Mouse (Mus musculus) fibroblast of lung, adult 2 months (primary cell): ENCODE data around the gene Cyp2c66.
"Not testable (repeated sequence)": the region's sequence is repeated elsewhere in the genome, so short reads cannot be mapped to it uniquely, and the experiment has no call there.

ENCODE experiments used
- DNase-seq: peaks from one replicate; pipeline ENCODE4 v3.0.0-alpha.2; 2011; ENCODE audit warnings: low read depth

Cyp2c66 gene

DNA sequence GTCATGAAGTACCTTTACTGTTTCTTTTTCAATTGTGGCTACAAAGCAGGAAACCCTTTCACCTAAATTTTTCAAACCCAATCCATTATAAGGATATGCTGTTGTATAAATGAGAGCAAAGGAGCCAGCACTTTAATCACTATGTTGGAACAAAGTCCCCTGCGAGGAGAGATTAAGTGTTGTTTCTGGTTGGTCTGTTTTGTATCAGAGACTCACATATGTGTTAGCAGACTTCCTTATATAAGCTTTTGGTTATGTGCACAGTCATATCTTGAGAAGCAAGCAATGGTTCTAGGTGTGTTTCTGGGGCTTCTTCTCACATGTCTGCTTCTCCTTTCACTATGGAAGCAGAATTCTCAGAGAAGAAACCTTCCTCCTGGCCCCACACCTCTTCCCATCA, at the start of gene Cyp2c66:
Gene Cyp2c66 (plus strand): TSS at position 255 of the 400 bp plus-strand sequence.
- DNase-seq = no peak

DNA sequence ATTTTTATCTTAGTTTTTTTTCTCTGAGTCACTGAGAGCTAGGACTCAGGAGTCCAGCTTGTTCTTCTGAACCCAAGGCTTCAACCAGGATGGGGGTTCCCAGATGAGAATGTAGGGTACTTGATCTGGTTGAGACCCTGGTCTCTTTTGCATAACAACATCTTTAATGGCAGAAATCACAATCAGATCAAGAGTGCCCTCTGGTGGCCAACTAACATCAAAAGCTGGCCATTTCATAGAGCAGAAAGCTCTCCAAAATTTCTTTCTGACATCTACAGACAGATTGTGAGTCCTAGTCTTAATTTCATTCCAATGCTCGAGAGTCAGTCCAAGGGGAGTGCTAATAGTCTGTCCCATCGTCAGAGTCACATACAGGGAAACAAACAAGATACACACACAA, 14.9 kb upstream of the Cyp2c66 start:
- DNase-seq = not testable (repeated sequence)

DNA sequence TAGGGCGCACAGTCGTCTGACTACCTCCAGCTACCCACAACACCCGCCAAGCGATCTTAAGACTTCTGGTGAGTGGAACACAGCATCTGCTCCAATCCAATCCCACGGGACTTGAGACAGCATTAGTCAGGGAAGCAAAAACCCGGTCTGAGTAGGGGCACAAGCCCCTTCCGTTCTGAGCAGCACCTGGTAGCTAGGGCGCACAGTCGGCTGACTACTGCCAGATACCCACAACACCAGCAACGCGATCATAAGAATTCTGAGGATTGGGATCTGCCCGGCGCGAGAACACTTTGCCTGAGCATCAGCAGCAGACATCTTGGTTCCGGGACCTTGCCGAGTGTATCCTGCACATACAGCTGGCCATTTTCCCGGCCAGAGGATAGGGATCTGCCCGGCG, 43.1 kb downstream of the Cyp2c66 start:
- not testable (repeated sequence) for DNase-seq
